Mouse (Mus musculus) telencephalon, adult 2 months (tissue): ENCODE results near the gene Stxbp6.
"Not testable (repeated sequence)": the region's sequence is repeated elsewhere in the genome, so short reads cannot be mapped to it uniquely, and the experiment has no call there.

ENCODE experiments used
- DNase-seq: peaks from one replicate; pipeline ENCODE4 v3.0.0-alpha.2; 2011; ENCODE audit warnings: low read depth, low spot score

Stxbp6 gene

DNA sequence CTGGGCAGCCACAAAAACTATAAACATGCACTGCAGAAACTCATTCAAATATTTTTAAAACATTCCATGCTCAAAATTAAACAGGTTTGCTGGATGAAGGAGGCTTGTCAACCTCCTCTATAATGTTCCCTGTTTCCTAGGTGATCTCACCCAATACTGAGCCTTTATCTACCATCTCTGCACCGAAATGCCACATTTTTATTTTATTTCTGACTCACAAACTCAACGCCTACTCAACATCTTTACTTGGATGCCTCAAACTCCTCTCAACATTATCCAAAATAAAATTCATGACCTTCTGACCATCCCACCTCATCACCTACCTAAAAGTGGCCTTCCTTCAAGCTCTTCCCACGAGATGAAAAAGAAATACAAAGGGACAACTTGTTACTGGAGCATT lies 18.1 kb downstream of the Stxbp6 start:
- peak; percentile 36 for DNase-seq

DNA sequence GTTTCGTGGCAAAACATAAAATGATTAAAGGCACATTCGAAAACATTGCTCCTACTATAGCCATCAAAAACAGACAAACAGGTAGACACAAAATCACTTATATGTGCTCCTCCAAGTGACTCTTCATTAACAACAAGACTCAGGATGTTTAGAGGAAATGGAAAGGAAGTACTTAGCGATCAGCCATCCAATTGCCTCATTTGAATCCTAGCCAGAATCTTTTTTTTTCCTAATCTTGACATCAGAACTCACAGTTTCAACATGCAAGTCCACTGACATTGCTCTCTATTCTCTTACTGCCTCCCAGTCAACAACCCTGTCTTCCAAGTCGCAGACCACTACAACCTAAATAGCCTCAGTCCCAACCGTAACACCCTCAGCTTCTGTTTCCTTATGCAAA lies 21.2 kb downstream of the Stxbp6 start:
- DNase-seq = no peak

DNA sequence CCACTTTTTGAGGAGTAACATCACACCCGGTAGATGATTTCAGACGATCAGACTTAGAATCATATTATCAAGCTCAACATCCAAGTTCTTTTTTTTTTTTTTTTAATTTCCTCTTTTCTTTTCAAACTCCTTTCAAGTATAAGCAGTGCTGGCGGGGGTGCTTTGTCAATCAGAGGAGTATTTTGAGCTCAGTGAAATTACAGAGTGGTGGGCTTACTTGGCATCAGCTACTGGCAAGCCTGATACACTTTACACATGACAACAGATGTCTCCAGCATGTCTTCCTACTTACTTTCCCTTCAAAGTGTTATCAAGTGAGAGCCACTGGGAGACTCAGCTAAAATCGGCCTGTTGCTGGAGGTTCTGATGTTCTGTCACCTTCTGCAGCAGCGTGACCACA lies 21.6 kb downstream of the Stxbp6 start:
- DNase-seq = no peak

GRCm38 (mm10) chr12:45049894-45050293 lies 24.6 kb downstream of the Stxbp6 start:
- no peak for DNase-seq

- not testable (repeated sequence) for DNase-seq
Measured at GRCm38 (mm10) chr12:45047711-45048110, 26.8 kb downstream of the Stxbp6 start.

GRCm38 (mm10) chr12:45047172-45047571 lies 27.3 kb downstream of the Stxbp6 start:
- DNase-seq = no peak

- no peak for DNase-seq
Measured at GRCm38 (mm10) chr12:45044581-45044980, 29.9 kb downstream of the Stxbp6 start.

DNA sequence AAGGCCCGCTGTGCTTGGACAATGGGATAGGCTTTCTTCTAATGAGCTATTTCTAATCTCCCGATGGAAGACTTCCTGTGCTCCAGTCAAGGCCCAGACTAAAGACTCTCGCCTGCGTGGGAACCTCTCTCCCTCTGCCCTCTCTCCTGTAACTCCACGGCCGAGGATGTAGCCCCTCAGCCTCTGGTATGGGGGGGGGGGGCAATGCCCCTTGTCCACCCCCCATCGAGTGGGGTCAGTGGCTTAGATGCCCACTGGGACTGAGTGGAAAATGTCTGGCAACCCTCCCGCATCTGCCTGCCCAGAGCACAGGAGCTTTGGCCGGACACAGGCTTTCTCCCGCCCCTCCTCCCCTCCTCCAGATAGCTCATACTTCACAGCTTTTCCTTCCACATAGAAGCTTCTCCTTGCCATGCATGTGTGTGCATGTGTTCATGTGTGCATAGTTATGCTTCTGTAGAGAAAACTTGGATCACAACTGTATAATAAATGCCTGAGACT lies 31.9 kb downstream of the Stxbp6 start:
- DNase-seq = no peak

GRCm38 (mm10) chr12:45037496-45037895 lies 37.0 kb downstream of the Stxbp6 start:
- DNase-seq = no peak

GRCm38 (mm10) chr12:45037091-45037490 lies 37.4 kb downstream of the Stxbp6 start:
- DNase-seq = no peak

GRCm38 (mm10) chr12:45030681-45031080 lies 43.8 kb downstream of the Stxbp6 start:
- DNase-seq = no peak

DNA sequence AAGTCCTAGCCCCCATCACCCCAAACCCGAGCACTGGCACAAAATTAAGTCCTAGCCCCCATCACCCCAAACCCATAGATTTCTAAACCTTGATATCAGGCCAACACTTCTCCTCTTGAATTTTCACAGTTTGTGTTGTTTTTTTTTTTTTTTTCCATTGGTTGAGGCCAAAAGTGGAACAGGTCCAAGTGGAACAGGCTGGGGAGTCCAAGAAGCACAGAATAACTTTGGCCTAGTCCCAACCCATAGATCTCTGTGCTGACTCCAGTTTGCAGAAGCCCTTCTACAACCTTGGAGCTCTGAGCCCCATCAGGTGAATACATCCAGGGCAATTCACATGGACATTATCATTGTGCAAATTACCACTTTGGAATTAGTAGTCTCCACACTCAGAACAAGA lies 48.2 kb downstream of the Stxbp6 start:
- no peak for DNase-seq

DNA sequence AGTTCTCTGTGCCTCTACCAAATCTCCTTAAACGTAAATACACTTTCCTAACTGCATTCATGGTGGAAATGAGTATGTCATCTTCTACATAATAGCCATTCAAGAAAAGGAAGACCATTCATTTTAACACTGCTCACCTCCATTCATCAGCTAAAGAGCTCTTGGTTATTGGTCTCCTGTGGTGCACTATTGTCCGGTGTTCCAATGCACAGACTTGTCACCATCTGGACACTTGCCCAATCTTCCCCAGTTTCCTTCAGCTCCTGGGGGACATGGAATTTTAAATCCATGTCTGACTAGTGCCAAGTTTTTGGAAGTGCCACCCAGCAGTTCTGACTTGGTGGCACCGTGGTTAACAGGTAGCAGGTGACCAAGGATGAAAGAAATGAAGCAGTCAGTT lies 54.5 kb downstream of the Stxbp6 start:
- DNase-seq = no peak

- DNase-seq = no peak
Measured at GRCm38 (mm10) chr12:45019059-45019822, 55.3 kb downstream of the Stxbp6 start.

- DNase-seq = peak; percentile 93
Measured at GRCm38 (mm10) chr12:45013246-45013756, 61.2 kb downstream of the Stxbp6 start.

- DNase-seq = no peak
Measured at GRCm38 (mm10) chr12:45011436-45012089, 62.9 kb downstream of the Stxbp6 start.

DNA sequence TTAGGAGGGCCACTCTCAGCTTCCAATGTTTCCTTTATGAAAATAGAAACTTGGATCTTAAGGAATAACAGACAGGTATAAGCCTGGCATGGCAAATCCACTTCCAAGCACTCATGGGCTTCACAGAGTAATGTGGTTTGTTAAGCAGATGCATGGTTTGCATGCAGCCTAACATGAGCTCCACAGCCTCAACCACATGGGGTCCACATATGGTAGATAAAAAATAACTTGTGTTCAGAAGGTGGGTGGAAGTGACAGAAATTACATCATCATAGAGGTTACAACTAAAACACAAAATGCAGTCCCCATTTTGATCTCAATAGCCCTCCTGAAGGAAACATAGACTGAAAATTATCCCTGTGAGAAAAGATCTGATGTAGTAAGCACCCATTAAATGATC lies 63.5 kb downstream of the Stxbp6 start:
- DNase-seq = peak; percentile 58

DNA sequence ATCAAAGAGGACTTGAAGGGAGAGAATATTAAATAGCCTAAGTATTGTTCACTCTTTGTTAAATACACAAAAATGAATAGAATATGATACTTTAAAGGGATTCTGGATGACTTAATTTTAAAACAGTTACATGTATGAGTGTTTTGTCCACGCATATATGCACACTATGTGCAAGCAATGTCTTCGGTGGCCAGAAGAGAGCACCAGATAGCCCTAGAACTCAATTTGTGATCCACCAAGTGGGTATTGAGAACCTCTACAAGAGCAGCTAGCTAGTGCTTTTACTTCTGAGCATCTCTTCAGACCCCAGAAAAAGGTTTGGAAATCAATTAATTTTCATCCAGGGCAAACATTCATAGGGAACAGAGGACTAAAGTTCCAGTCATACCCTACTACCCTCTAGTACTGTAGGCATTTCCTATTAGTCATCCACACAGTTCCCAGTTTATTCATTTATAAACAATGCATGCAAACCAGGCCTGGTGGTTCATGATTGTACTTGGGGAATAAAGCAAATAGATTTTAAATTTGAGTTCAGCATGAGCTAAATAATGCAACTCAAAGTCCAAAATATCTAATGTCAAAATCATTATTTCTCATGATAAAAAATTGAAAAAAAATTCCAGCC lies 64.4 kb downstream of the Stxbp6 start:
- DNase-seq = no peak

DNA sequence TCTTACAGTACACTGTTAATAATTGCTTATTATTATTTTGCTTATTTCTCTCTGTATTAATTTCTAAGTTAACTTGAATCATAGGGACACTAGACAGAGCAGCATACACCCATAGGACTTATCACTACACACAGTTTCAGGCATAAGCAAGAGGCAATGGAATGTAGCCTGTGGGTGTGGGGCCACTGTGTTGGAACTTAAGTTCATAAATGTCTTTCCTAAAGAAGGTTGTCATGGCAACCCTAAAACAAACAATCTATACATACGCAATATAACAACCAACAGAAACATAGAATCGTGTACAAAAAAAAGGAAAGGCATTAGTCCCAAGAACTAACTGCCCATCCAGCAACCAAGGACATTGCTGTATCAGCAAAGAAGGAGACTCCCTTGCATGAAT lies 67.9 kb downstream of the Stxbp6 start:
- DNase-seq = no peak

- DNase-seq = no peak
Measured at GRCm38 (mm10) chr12:45006049-45006448, 68.5 kb downstream of the Stxbp6 start.

DNA sequence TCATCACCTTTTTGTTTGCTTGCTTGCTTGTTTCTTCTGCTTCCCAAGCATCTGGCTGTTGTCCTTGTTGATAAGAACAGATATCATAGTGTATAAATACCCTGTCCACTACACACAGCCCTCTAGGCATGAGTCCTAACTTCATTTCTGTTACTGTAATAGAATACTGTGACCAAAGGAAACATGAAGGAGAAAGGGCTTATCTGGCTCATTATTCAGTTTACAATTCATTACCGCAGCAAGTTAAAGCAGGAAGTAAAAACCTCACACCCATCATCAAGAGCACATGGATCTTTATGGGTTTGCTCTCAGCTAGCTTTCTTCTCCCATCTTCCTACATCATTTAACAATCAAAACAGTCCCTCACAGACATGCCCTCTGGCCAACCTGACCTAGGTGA lies 72.5 kb downstream of the Stxbp6 start:
- no peak for DNase-seq

DNA sequence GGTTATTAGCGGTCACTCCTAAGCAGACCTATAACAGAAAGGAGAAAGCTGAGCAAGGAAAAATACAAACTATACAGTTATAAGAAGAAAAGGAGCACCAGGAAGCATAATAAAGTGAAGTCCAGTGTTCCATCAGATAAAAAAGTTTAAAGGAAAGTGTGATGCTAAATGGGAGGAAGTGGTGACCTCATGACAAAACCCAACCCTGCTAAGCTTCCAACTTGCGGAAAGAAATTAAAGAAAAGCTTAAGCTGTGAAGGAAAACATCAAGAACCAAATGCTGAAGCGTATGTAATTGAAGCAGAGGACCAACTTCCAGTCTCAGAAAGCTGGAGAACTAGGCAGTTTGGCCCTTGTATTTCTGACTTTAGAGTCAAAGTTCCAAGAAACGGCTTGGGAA lies 77.1 kb downstream of the Stxbp6 start:
- no peak for DNase-seq
